Mouse (Mus musculus) midbrain, embryonic 16.5 days (tissue): ENCODE data around the gene Ddx23. TPM values are rescaled to one million over a fixed set of nuclear protein-coding genes. Genes with fewer than 3 reads are reported as not detected.
A peak's percentile ranks its signal among the peaks of the same experiment; 100 is the strongest.

ENCODE experiments used
- ATAC-seq: fragments of 200-750 bp; cut with Nextera tagmentation; 2 replicates; pipeline ENCODE4 v1.8.0; 2017; ENCODE audit warnings: moderate TSS enrichment
- H3K27ac ChIP-seq: fragments of 300-500 bp; sonication (generic); 2 replicates; pipeline ENCODE4 v1.5.1; 2014; ENCODE audit warnings: mild to moderate bottlenecking, low read length, mixed read lengths
- H3K27me3 ChIP-seq: fragments of 300-500 bp; sonication (generic); 2 replicates; pipeline ENCODE4 v1.6.1; 2014; ENCODE audit warnings: low read depth, low read length, mixed read lengths; ENCODE audit not compliant: control insufficient read depth, insufficient read depth
- H3K36me3 ChIP-seq: fragments of 300-500 bp; sonication (generic); 2 replicates; pipeline ENCODE4 v1.6.1; 2014; ENCODE audit warnings: mild to moderate bottlenecking, low read length, moderate library complexity, mixed read lengths; ENCODE audit not compliant: control insufficient read depth, insufficient read depth
- H3K4me1 ChIP-seq: fragments of 300-500 bp; sonication (generic); 2 replicates; pipeline ENCODE4 v1.6.1; 2014; ENCODE audit warnings: mild to moderate bottlenecking, low read length, mixed read lengths; ENCODE audit not compliant: control insufficient read depth, insufficient read depth
- H3K4me2 ChIP-seq: fragments of 300-500 bp; sonication (generic); 2 replicates; pipeline ENCODE4 v1.6.1; 2014; ENCODE audit warnings: mild to moderate bottlenecking, low read length, mixed read lengths
- H3K4me3 ChIP-seq: fragments of 300-500 bp; sonication (generic); 2 replicates; pipeline ENCODE4 v1.5.1; 2014; ENCODE audit warnings: low read depth, mild to moderate bottlenecking, low read length, moderate library complexity, mixed read lengths
- H3K9ac ChIP-seq: fragments of 300-500 bp; sonication (generic); 2 replicates; pipeline ENCODE4 v1.6.1; 2014; ENCODE audit warnings: low read depth, low read length, mixed read lengths
- H3K9me3 ChIP-seq: fragments of 300-500 bp; sonication (generic); replicated peaks from 2 replicates; pipeline ENCODE4 v1.6.1; 2014; ENCODE audit warnings: mild to moderate bottlenecking, low read length, mixed read lengths; ENCODE audit not compliant: control insufficient read depth, poor library complexity, severe bottlenecking
- WGBS: fragments of 180-500 bp; shearing (Covaris S2); extraction: QIAGEN DNeasy Blood & Tissue Kit; methylation state at CpG from one replicate; pipeline ENCODE4 v1.1.7; 2014; 5-methylcytosine and 5-hydroxymethylcytosine counted together
- polyA plus RNA-seq: library from polyadenylated mRNA; unstranded; fragments of >200 nt; fragmentation: Nextera tagmentation; extraction: Ambion mirVana; gene quantifications from 2 replicates; pipeline ENCODE4 v1.2.1, GENCODE M21; 2015

The Ddx23 gene
- polyA plus RNA-seq, 1 experiment from 2014 or later = 17.8 TPM

DNA sequence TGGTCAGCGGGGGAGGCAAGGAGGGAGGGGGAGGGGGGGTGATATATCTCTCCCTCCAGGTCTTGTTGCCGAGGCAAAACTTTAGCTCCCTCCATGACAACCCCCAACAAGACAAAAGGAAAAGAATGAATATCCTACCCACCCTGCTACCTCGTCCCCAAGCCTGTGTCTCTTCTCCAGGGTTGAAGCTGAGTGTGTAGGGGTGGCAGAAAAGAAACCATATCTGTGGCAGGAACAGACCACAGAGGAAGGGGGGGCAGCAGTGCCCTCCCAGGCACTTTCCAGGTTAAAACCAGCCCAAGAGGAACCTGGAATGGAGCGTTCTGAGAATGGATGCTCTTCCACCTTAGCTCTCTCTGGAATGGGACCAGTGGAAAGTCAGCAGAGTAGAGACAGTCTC, 32.2 kb downstream of the Ddx23 start, which contains the start of gene Cacnb3:
TSS of gene Cacnb3 (plus strand) at position 301 of the 400 bp plus-strand sequence.
- H3K27me3 ChIP-seq = no peaks in the 10 kb centered on the region
- no peaks in the 10 kb centered on the region for H3K36me3 ChIP-seq
- peak within 1 kb of the TSS; percentile 96 for H3K9ac ChIP-seq
- H3K4me3 ChIP-seq = peak within 1 kb of the TSS; percentile 84
- peaks cover 25% of the 10 kb centered on the region for H3K4me1 ChIP-seq
- no peak for ATAC-seq
- peak within 1 kb of the TSS; percentile 98 for H3K27ac ChIP-seq
- 38% methylated on average over 4 of the region's 4 CpGs for WGBS
- H3K9me3 ChIP-seq = no peaks in the 10 kb centered on the region
- peak within 1 kb of the TSS; percentile 69 for H3K4me2 ChIP-seq

DNA sequence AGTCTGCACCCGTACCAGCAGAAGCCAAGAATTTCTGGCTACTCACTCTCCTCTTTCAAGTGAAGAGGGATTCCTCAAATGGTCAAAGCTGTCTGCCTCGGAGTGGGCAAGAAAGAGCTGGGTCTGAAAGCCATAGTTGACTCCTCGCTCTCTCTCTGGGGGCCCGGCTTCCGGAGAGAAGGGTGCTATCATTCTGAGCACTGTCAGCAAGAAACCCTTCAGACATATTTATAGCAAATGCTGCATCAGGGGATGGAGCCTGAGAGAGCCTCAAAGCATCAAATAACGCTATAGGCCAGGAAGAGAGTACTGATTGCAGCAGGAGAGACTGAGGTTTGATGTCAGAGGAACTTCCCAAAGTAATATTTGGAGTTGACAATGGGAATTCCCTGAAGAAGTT, 33.2 kb downstream of the Ddx23 start:
- WGBS = 60% methylated on average over 6 of the region's 6 CpGs
- ATAC-seq = no peak
- H3K4me2 ChIP-seq = no peak overlapping the region
- H3K4me3 ChIP-seq = no peak overlapping the region
- H3K4me1 ChIP-seq = peaks cover 25% of the 10 kb centered on the region
- no peaks in the 10 kb centered on the region for H3K9me3 ChIP-seq
- no peaks in the 10 kb centered on the region for H3K27me3 ChIP-seq
- H3K9ac ChIP-seq = no peak overlapping the region
- H3K36me3 ChIP-seq = no peaks in the 10 kb centered on the region
- no peak overlapping the region for H3K27ac ChIP-seq

DNA sequence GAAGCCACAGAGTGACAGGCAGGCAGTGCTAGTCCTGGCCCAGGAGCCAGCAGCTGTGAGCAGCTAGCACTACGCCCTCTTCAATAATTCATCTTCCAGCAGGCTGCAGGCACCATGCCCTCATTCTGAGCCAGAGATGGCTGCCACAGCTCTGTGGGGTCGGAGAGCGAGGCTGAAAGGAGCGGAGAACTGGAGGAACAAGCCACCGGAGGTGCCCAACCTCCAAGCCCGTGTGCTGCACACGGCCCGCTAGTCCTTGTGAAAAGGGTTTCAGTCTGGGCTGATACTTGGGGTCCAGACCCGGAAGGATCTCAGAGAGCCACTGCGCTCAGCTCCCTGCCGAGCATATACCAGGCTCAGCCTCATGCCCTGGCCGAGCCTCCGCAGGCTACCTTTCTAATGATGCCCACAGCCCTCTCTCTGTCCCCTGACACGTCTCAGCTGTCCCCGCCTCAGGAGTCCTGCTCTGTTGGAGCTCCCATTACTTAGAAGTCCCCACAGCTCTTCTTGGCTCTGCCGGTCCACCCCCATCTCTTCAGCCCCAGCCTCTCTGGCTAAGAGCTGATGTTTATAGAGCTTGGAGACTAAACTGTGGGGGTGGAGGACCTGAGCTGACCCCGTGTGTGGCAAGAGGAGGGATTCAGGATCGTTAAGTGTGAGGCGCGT, 34.0 kb downstream of the Ddx23 start:
- Histone ChIP-seq H3K27ac (peak overlapping the region; percentile 58), H3K27me3 (no peaks in the 10 kb centered on the region), H3K4me1 (peaks cover 25% of the 10 kb centered on the region), H3K4me3 (peak overlapping the region; percentile 0; the same call in 1 of the 2 replicates), H3K9me3 (no peaks in the 10 kb centered on the region; the same call in 1 of the 2 replicates), H3K9ac (peak overlapping the region; percentile 61), H3K36me3 (no peaks in the 10 kb centered on the region), H3K4me2 (peak overlapping the region; percentile 40)
- no peak; the same call in 1 of the 2 replicates for ATAC-seq
- WGBS = 8% methylated on average over 20 of the region's 20 CpGs

DNA sequence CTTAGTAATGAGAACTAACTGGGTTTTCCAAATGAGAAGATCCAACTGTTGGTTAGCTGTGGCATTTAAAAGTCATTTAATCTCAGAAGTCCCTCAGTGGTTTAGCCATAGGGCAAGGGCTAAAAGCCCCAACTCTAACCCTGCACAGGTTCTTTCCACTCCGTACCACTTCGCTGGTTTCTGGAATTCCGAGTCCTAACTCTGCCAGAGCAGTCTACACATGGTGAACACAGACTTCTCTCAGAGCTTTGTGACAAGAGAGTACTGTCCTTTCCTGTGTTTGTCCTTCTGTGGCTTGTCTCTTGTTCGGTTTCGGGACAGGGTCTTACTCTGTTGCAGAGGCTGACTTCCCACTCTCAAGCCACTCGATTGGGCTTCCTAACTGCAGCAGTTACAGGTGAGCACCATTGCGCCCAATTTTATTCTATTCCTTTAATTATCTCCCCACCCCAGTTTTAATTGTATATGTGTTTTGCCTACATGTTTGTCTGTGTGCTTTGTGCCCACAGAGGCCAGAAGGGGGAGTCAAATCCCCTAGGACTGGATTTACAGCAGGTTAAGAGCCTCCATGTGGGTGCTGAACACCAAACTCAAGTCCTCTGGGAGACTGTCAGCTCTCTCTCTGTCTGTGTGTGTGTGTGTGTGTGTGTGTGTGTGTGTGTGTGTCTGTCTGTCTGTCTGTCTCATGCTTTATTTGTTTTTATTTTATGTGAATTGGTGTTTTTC, 36.0 kb downstream of the Ddx23 start:
- Histone ChIP-seq H3K4me3 (no peak overlapping the region), H3K27me3 (no peaks in the 10 kb centered on the region), H3K9ac (no peak overlapping the region), H3K9me3 (no peaks in the 10 kb centered on the region; the same call in 1 of the 2 replicates), H3K4me1 (peaks cover 16% of the 10 kb centered on the region), H3K27ac (no peak overlapping the region), H3K4me2 (no peak overlapping the region), H3K36me3 (no peaks in the 10 kb centered on the region)
- ATAC-seq = no peak
- 82% methylated on average over 7 of the region's 7 CpGs for WGBS

DNA sequence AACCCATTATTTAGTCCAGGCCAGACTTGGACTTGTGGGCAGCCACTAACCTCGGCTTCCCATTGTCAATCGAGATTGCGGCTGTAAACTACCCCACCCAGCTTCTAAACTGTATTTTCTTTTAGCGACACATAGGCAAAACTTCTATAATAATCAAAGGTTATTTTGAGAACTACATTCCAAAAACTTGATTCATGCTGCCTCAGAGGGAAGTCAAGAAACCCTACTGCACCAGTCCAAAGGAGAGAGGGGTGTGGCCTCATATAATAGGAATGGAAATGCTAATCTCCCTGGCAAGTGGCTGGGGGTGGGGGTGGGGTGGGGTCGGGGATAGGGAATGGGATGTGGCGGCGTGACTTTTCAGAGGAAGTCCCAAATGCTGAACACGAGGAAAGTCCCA, 36.6 kb downstream of the Ddx23 start:
- no peak overlapping the region for H3K4me3 ChIP-seq
- H3K4me2 ChIP-seq = no peak overlapping the region
- peaks cover 13% of the 10 kb centered on the region for H3K4me1 ChIP-seq
- H3K27ac ChIP-seq = no peak overlapping the region
- no peaks in the 10 kb centered on the region for H3K36me3 ChIP-seq
- no peak for ATAC-seq
- H3K9ac ChIP-seq = no peak overlapping the region
- 24% methylated on average over 8 of the region's 8 CpGs for whole genome bisulfite sequencing
- no peaks in the 10 kb centered on the region for H3K27me3 ChIP-seq
- H3K9me3 ChIP-seq = no peaks in the 10 kb centered on the region; the same call in 1 of the 2 replicates

DNA sequence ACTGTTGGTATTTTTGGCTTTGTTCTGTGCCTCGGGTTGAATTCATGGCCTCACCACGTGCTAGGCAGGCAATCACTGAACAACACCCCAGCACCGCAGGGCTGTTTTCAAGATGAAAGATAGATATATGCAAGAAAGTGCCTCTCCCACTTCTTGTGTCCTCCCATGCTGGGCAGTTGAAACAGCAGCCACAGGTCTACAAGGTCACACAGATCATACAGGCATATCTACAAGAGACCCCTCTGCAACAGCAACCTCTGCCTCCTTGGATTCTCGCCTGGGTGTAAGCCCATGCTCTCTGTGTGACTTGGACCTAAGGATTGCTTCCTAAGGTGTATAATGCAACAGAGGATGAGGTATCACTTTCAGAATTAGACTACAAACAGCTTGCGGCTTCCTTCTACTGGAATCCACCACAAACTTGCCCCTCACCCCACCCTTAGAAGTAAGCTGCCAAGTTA, 39.3 kb downstream of the Ddx23 start:
- Histone ChIP-seq H3K9me3 (no peaks in the 10 kb centered on the region; the same call in 1 of the 2 replicates), H3K4me2 (no peak overlapping the region), H3K4me1 (peaks cover 4% of the 10 kb centered on the region), H3K27ac (no peak overlapping the region), H3K27me3 (no peaks in the 10 kb centered on the region), H3K36me3 (no peaks in the 10 kb centered on the region), H3K4me3 (no peak overlapping the region), H3K9ac (no peak overlapping the region)
- ATAC-seq = no peak
- 55% methylated on average over 5 of the region's 5 CpGs for WGBS

DNA sequence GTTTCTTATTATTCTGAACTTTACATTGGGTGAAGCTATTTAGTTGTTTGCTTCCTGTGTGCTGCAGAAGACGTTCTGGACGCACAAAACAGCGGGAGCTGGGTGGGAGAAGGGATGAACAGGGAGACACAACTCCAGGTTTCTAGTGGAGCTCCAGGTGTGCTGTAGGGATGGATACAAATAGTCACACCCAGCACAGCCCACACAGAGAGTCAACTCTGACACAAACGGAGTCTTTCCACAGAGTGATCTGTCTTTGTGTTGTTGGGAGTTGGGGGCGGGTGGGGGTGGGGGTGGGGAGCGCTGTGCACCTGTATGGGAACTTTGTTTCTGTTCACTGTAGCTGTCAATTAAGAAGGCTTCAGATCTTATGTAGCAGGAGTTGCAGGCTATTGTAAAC, 40.0 kb downstream of the Ddx23 start:
- H3K27ac ChIP-seq = no peak overlapping the region
- H3K4me2 ChIP-seq = no peak overlapping the region
- H3K36me3 ChIP-seq = no peaks in the 10 kb centered on the region
- H3K9me3 ChIP-seq = no peaks in the 10 kb centered on the region; the same call in 1 of the 2 replicates
- 29% methylated on average over 6 of the region's 6 CpGs for WGBS
- no peaks in the 10 kb centered on the region for H3K4me1 ChIP-seq
- H3K27me3 ChIP-seq = no peaks in the 10 kb centered on the region
- H3K9ac ChIP-seq = no peak overlapping the region
- no peak for ATAC-seq
- no peak overlapping the region for H3K4me3 ChIP-seq

DNA sequence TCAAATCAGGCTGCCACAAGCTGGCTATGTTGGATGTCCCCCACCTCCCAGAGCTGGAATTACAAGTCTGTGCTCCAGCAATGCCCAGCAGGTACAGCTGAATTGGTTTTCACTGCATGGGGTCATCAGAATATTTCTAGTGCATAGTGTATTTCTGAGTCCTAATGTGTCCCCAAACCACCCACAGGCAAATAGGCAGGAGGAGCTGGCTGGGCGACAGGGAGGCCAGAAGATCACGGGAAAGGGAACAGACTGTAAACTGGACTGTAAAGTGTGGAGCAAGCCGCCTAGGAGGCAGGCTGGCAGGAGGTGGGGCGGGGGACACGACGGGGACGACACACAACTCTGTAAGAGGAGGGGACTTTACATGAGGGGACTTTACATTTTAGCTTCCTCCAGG, 40.5 kb downstream of the Ddx23 start:
- ATAC-seq = no peak
- Histone ChIP-seq H3K4me1 (no peaks in the 10 kb centered on the region), H3K4me2 (no peak overlapping the region), H3K27me3 (no peaks in the 10 kb centered on the region), H3K9ac (no peak overlapping the region), H3K27ac (no peak overlapping the region), H3K9me3 (no peaks in the 10 kb centered on the region; the same call in 1 of the 2 replicates), H3K4me3 (no peak overlapping the region), H3K36me3 (no peaks in the 10 kb centered on the region)
- 6% methylated on average over 7 of the region's 7 CpGs for WGBS

DNA sequence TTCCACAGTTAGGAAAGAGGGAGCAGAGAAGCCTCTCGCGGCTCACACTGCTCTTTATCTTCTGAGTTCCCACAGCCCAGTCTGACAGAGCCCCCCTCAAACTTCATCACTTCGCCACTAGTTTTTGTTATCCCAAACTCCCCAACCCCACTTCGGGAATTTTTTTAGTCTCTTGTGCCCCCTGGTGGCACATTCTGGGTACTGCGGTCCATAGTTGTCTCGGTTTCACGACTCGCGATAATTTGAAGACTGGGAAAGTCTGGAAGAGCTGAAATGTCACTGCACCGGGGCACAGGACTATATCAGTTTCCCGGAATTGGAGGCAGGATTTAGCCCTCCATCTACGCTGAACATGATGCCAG, 45.5 kb downstream of the Ddx23 start:
- Histone ChIP-seq H3K4me2 (no peak overlapping the region), H3K36me3 (no peaks in the 10 kb centered on the region), H3K9me3 (no peaks in the 10 kb centered on the region), H3K27ac (no peak overlapping the region), H3K9ac (no peak overlapping the region), H3K27me3 (no peaks in the 10 kb centered on the region), H3K4me1 (peaks cover 5% of the 10 kb centered on the region; the same call in 1 of the 2 replicates), H3K4me3 (no peak overlapping the region)
- 0% methylated on average over 12 of the region's 12 CpGs for WGBS
- no peak for ATAC-seq
